Mouse (Mus musculus): ENCODE data around the gene Creb3.

Gene Creb3

DNA sequence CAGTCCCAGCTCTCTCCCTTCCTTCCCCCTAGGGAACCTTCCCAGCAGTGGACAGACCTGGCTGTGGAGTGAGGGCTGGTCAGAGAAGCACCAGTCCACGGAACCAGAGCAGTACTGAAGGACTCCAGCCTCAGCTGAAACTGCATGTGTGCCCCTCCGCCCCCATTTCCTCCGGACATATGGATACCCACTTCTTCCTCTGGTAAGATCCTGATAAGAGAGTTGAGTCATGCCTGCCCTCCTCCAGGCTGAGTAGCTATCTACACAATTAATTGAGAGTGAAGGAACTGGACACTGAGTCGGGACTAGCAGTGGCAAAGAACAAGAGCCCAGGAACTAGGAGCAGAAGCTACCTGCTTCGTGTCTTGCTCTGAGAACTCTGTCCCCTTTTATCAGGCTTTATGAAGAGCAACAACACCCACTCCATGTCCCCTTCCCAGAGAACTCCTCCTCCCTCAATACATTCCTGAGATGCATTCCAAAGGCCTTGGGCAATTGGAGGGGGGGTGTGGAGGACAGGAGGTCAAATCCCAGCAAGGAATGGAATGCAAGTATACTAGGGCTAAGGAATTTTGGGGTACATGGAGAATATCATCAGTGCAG, 4.0 kb upstream of the Creb3 start:
- DNase-seq (ENCODE audit: low read depth, low spot score): peak; percentile 81

DNA sequence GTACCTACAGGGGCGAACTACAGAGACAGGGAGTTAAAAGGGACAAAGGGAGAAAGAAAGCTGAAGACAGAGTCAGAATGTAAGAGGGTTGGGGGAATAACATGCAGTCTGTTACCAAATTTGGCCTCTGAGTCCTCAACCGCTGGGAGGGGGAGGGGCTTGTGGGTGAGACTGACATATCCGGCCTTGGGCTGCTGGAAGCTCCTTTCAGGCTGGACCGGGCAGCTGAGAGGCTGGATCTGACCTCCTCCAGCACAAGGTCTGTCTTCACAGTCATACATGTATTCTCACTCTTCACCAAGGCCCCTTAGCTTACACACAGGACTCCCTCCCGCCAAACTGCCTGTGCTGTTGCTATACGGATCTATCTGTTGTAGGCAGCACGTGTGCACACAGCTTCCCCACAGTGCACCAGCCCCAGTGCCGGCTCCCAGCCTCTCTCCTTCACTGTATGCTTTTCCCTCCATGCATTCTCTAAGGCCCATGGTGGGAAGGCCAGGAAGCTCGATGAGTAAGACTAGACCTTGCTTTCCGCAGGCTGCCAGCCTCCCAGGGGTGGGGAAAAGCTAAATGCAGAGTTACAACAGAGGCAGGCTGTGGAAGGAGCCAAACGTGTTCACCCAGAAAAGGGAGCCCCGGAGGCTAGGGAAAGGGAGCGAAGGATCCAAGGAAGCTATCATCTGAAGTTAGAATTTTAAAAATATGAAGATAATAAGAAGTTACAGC, 3.3 kb upstream of the Creb3 start:
- peak; percentile 67 for DNase-seq (ENCODE audit: low read depth, low spot score)

DNA sequence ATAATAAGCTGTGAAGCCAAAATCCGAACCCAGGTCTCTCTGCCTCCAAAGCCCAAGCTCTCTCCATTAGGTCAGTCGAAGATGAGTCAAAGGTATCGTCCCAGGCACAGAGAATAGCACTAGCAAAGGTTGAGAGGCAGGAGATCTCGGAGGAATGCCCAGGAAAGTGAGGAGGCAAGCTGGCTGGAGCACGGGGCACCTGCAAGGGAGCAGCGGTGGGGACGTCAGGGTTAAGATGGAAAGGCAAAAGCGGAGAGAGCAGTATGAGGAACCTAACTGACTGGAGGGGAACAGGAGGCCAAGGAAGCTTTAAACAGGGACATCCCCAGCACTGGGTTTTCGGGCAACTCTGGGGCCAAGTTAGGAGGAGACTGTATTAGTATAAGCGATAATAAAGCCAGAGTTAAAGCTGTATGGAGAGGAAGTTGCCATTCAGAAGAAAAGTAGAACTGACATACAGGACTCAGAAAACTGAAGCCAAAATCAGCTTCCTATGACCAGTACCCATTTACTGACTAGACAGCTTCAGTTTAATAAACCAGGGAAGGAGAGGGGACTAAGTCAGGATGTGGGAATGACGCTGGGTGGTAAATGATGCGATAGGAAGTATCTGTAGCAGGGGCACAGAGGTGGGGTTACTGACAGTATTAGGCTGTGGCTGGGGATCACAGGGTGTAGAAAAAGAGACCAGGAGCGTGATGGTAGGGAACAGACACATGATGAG, 2.5 kb upstream of the Creb3 start:
- DNase-seq (ENCODE audit: low read depth, low spot score): no peak

DNA sequence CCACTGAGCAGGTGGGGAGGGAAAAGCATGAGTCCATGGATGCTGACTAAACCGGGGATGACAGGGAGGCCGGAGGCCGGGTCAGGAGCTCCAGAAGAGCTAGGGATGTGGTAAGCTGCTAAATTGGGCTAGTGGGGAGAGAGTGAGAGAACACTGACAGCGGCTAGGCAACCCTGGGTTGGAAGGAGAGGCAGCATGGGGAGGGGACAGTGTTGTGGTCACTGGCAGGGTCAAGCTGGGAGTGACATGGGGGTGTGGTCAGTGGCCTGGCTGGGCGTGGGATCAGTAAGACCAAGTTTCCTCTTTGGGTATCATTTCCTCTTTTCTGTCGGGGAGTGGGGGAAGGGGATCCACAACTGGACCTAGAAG, 1.9 kb upstream of the Creb3 start:
- no peak for DNase-seq (ENCODE audit: low read depth, low spot score)

- DNase-seq (ENCODE audit: low read depth, low spot score): no peak
Observed at GRCm38 (mm10) chr4:43560976-43561375, 1.2 kb upstream of the Creb3 start.

DNA sequence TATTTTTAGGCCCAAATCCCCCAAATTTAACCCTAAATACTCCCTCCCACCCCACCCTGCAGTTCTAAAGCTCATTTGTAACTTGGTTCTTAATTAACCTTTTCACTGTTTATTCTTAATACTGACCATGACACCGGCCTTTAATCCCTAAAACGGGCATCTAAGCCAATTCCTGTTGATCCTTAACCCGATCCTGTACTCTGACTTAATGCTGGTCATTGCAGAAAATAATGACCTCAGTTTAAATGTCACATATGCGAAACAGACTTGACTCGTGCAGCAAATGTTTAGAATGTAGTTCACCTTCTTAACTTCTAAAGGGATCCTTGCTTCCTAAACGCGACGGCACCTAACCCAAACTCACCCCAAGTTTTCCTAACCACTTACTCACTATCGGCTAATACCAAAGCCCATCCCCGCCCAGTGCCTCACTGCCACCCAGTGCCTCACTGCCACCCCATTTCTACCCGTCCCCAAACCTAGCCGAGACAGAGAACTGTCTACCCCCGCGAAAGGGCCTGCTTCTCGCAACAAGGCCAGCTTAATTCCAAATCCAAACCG, 616 bp upstream of the Creb3 start:
- DNase-seq (ENCODE audit: low read depth, low spot score): no peak

DNA sequence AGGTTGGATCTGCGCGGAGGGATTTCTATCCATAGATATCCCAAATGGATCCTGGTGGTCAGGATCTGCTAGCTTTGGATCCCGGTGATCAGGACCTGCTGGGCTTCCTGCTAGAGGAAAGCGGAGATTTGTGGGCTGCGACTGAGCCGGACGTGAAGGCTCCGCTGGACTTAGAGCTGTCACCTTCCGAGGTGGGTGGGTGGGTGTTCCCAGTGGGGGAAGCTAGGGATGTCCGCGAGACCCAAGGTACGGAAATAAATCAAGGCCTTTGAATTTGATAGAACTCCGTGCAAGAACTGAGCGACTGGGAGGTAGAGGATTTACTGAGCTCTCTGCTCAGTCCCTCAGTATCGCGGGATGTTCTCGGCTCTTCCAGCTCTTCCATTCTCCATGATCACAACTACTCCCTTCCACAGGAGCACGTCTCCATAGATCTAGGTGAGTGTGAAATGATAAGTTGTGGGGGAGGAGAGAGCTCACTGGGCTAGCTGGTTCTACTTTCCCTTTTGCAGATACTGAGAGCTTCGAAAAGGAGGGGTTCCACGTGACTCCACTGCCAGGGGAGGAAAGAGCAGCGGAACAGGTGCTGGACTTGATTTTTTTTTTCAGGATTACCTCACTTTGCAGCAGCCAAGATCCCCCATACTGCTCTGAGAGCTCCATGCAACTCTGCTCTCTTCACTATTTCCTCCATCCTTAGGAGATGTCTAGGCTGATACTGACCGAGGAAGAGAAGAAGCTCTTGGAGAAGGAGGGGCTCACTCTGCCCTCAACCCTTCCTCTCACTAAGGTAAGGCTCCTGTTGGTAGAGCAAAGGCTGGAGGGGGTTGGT, 853 bp downstream of the Creb3 start:
- DNase-seq (ENCODE audit: low read depth, low spot score): no peak

GRCm38 (mm10) chr4:43563601-43563875, 1.4 kb downstream of the Creb3 start:
- DNase-seq (ENCODE audit: low read depth, low spot score): no peak

- peak; percentile 48 for DNase-seq (ENCODE audit: low read depth, low spot score)
Observed at GRCm38 (mm10) chr4:43564231-43564630, 2.1 kb downstream of the Creb3 start.

- no peak for DNase-seq (ENCODE audit: low read depth, low spot score)
Observed at GRCm38 (mm10) chr4:43567140-43567539, 5.0 kb downstream of the Creb3 start.

DNA sequence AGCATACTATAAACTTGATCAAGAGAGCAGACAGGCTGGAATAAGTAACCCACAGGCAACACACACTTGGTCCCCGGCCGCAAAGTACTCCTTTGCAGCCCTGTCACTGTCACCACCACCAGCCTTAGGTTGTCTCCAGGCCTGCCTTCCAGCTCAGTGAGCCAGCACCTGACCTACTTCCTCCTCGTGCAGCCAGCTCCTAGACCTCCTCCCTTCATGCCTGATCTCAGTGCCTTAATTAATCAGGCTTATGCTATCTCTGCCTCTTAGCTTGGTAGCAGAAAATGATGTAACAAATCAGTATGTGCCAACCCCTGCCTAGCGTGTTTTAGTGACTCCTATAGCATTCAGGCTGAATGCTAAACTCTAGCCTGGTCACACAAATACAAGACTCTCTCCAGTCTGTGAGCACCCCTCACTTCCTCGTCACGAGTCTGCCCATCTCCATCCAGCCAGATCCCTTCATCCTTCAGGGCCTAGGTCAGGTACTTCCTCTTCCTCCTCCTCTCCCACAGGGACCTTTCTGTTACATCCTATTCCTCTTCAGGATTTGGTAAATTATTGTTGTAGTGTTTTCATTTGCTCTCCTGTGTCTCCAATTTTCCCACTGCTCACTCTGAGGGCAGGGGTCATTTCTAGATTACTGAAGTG, 9.4 kb downstream of the Creb3 start:
- no peak for DNase-seq (ENCODE audit: low read depth, low spot score)

DNA sequence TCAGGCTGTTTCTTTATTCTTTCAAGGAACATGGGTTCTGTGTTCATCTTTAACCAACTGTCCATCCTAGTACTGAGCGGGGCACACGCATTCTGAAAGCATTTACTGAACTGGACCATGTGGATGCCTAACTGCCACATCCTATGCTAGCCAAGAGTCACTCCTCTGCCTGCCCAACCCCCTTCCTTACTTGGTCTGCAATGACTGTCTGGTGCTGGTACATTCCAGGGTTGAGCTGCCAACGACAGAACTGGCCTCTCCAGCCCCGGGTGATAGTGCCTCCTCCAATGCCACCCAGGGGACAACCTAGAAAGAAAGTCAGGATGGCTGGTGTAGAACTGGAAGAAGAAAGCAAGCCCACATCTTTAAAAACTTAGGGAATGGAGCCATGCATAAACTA, 11.4 kb downstream of the Creb3 start:
- no peak for DNase-seq (ENCODE audit: low read depth, low spot score)

GRCm38 (mm10) chr4:43575356-43575755, 13.2 kb downstream of the Creb3 start:
- no peak for DNase-seq (ENCODE audit: low read depth, low spot score)

GRCm38 (mm10) chr4:43577237-43577881, 15.2 kb downstream of the Creb3 start:
- no peak for DNase-seq (ENCODE audit: low read depth, low spot score)

DNA sequence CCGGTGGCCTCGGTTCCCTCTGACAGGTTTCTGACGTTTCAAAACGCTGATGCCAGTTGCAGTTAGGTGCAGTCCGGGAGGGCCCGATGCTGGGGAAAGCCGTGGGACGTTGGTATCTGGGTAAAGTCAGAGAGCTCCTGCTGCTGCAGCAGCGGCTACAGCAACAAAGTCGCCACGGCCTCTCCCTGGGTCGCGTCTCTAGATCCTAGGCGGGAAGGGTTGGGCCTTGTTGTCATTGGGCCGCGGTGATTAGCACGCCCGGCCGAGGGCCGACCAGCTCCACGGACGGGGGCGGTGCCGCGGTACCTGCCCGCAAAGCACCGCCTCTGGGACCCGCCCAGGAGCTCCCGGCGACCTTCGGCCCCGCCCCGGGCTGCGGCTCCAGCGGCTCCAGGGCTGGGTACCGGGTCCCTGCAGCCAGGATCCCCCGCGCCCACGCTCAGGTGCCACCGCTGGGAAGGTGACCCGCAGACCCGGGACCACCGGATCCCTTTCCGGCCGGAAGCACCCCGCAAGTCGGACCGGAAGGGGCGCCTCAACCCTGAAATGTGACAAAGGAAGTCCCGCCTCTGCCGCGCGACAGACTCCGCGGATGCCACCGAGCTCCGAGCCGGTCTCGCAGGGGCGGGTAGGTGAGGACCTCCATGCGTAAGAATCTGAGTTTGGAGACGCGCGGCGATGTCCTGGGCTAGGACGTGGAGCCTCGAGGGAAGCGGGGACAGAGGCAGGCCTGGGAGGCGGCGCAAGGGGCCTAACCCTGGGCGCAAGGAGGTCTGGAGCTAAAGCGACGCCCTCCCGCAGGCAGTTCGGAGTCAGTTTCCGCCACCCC, 16.5 kb downstream of the Creb3 start, which contains the start of the genes Rgp1 and Gba2:
TSS of gene Rgp1 (plus strand) at position 340 of the 829 bp plus-strand sequence.
TSS of gene Gba2 (minus strand) at position 498 of the 829 bp plus-strand sequence.
- DNase-seq (ENCODE audit: low read depth, low spot score): peak; percentile 73

DNA sequence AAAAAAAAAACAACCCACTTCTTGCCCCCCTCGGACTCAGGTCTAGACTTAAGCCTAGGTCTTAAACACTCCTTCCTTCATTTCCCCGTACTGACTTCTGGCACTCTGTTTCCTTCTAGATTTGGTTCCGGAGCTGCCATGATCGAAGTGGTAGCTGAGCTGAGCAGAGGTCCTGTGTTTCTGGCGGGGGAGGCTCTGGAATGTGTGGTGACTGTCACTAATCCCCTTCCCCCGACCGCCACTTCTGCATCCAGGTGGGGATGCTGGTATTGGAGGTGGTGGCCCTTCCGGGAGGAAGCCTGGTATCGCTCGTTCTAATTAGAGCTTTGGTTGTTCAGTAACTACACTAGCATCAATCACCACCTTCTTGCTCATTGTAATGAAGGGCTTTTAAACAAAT, 17.1 kb downstream of the Creb3 start:
- DNase-seq (ENCODE audit: low read depth, low spot score): no peak

- no peak for DNase-seq (ENCODE audit: low read depth, low spot score)
Observed at GRCm38 (mm10) chr4:43579731-43580130, 17.6 kb downstream of the Creb3 start.

DNA sequence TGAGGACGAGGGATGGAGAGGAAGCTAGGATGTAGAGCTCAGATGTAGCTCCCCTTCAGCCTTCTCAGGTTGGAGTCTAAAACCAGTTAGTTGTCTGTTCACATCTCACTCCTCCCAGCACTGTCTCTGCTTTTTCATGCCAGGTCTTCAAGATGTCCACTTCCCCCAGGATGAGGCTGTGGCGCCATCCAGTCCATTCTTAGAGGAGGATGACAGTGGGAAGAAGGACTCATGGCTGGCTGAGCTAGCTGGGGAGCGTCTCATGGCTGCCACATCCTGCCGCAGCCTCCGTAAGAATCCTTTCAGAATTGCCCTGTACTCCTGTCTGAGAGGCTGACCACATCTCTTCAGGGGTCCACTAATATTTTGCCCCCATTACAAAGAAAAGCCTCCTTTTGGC, 18.6 kb downstream of the Creb3 start:
- no peak for DNase-seq (ENCODE audit: low read depth, low spot score)

DNA sequence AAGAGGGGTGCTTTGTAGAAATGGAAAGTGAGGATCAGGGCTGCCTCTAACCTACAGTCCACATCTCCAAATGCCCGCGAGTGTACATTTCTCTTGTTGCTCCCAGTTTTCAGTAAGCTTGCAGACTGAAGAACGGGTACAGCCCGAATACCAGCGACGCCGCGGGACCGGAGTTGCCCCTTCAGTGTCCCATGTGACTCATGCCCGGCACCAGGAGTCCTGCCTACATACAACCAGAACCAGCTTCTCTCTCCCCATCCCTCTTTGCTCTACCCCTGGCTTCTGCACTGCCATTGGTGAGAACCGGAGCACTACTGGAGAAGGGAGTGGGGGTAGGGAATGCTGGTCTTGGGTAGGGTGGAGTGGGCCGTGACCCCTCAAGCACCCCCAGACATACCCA, 19.2 kb downstream of the Creb3 start:
- no peak for DNase-seq (ENCODE audit: low read depth, low spot score)

- DNase-seq (ENCODE audit: low read depth, low spot score): no peak
Observed at GRCm38 (mm10) chr4:43582241-43582640, 20.1 kb downstream of the Creb3 start.

Measured in ES-CJ7 (cell line).